Mouse (Mus musculus): ENCODE results near the gene Wnk1. TPM values are rescaled to one million over a fixed set of nuclear protein-coding genes. Genes with fewer than 3 reads are reported as not detected.

The Wnk1 gene
- polyA plus RNA-seq, 1 experiment from 2014 or later, result 112 TPM

DNA sequence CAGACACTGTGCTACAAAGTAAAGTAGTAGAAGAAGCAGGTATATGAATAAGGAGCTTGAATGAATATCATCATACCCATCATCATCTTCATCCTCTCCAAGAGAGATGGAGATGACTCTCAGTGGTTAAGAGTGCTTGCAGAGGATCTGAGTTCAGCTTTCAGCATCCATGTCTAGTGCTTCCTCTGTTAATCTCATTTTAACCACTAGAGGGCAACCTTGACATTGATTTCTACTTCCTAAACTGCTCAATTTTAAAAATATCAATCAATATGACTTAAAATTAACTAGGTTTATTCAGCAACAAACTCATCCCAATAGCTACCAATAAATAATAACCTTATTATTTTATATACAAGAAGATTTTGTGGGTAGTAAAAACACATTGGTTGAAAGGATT lies 36.8 kb downstream of the Wnk1 start:
- Histone ChIP-seq H3K9ac (ENCODE audit: low read depth, low read length) (no peak overlapping the region), H3K36me3 (ENCODE audit: control insufficient read depth, insufficient read depth, low read length) (no peaks in the 10 kb centered on the region; the same call in 1 of the 2 replicates), H3K4me2 (no peak overlapping the region), H3K9me3 (replicated peaks; ENCODE audit: control insufficient read depth, low read length) (no peaks in the 10 kb centered on the region), H3K4me3 (ENCODE audit: low read depth, low read length) (no peak overlapping the region), H3K27me3 (ENCODE audit: control insufficient read depth, insufficient read depth, low read length) (no peaks in the 10 kb centered on the region), H3K27ac (ENCODE audit: low read depth, low read length) (no peak overlapping the region), H3K4me1 (ENCODE audit: control insufficient read depth, insufficient read depth, low read length) (no peaks in the 10 kb centered on the region)
- no peak for ATAC-seq (replicated peaks; ENCODE audit: insufficient number of reproducible peaks, low FRiP score, low TSS enrichment)

DNA sequence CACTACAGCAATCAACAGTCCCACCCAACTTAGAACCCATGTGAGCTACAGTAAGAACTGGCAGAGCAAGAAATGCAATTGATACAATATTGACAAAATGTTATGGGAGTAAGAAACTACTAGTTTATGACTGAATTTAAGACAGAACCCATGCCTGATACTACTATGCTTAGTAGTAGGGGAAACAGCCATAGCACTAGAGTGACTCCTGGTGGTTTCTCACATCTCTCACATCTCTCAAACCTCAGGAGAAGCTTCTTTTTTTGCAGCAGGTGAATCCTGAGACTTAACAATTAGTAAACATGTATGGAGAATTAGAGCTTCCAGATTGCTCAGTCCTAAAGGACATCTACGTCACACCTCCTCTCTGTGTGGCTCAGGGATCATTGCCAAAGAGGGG lies 42.0 kb downstream of the Wnk1 start:
- WGBS (ENCODE audit: insufficient replicate concordance), result 89% methylated on average over 1 of the region's 1 CpGs
- Histone ChIP-seq H3K9me3 (replicated peaks; ENCODE audit: control insufficient read depth, low read length) (no peaks in the 10 kb centered on the region), H3K27me3 (ENCODE audit: control insufficient read depth, insufficient read depth, low read length) (no peaks in the 10 kb centered on the region), H3K4me1 (ENCODE audit: control insufficient read depth, insufficient read depth, low read length) (no peaks in the 10 kb centered on the region), H3K9ac (ENCODE audit: low read depth, low read length) (no peak overlapping the region), H3K36me3 (ENCODE audit: control insufficient read depth, insufficient read depth, low read length) (no peaks in the 10 kb centered on the region; the same call in 1 of the 2 replicates), H3K4me3 (ENCODE audit: low read depth, low read length) (no peak overlapping the region), H3K4me2 (no peak overlapping the region), H3K27ac (ENCODE audit: low read depth, low read length) (no peak overlapping the region)
- no peak for ATAC-seq (replicated peaks; ENCODE audit: insufficient number of reproducible peaks, low FRiP score, low TSS enrichment)

DNA sequence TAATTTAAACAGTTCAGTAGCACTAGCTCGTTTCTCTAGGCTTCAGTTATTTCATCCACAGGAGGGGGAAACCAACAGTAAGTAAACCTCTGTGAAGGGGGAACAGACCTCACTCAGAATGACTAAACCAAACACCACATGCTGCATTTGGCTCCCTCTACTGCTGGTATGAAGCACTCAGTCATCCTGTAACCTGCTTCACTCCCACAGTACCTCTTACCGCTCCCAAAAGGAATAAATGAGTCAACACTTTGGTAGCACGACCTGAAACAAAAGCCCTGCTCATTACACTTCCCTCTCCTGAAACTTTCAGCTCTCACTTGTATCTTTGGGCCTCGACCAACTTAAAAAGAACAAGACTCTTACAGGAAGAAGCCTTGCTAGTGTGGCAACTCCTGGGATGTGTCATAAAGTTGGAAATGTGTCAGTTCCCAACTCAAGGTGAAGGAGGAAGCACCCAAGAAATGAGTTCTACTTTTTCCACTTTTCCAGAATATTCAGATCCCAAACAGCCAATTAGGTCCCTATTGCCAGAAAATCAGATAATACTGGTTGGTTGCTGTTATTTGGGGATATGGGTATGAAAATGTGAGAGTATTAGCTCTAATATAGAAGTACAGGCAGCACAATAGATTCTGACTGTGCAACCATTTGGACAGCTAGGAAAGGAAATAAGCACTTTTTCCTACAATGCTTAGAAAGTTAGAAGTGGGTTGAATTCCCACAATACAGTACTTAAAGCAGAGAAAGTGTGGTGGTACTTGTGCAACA lies 114.1 kb downstream of the Wnk1 start:
- 48% methylated on average over 4 of the region's 4 CpGs for WGBS (ENCODE audit: insufficient replicate concordance)
- H3K9me3 ChIP-seq (replicated peaks; ENCODE audit: control insufficient read depth, low read length), result no peaks in the 10 kb centered on the region
- no peak overlapping the region for H3K27ac ChIP-seq (ENCODE audit: low read depth, low read length)
- no peaks in the 10 kb centered on the region for H3K4me1 ChIP-seq (ENCODE audit: control insufficient read depth, insufficient read depth, low read length)
- no peak overlapping the region for H3K4me3 ChIP-seq (ENCODE audit: low read depth, low read length)
- no peak overlapping the region for H3K4me2 ChIP-seq
- H3K36me3 ChIP-seq (ENCODE audit: control insufficient read depth, insufficient read depth, low read length), result peaks cover 40% of the 10 kb centered on the region
- no peaks in the 10 kb centered on the region for H3K27me3 ChIP-seq (ENCODE audit: control insufficient read depth, insufficient read depth, low read length)
- no peak overlapping the region for H3K9ac ChIP-seq (ENCODE audit: low read depth, low read length)
- ATAC-seq (replicated peaks; ENCODE audit: insufficient number of reproducible peaks, low FRiP score, low TSS enrichment), result no peak

DNA sequence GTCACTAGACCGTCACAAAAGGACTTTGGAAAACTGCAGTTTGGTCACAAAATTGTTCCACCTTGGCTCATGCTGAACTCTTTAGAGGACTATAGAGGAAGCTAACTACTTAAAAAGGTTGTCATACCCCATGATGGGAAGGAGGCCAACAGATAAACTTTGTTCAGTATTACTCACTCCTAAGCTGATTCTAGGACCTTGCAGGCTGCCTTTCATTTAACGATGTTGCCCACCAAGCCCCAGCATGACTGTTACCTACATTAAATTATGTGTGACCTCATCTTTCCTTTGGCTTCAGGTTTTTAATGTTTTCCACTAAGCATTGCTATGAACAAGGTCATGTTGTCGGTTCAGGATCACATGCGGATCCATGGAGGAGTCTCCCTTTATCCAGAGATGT lies 115.9 kb downstream of the Wnk1 start:
- Histone ChIP-seq H3K27me3 (ENCODE audit: control insufficient read depth, insufficient read depth, low read length) (no peaks in the 10 kb centered on the region), H3K4me1 (ENCODE audit: control insufficient read depth, insufficient read depth, low read length) (no peaks in the 10 kb centered on the region), H3K4me2 (no peak overlapping the region), H3K27ac (ENCODE audit: low read depth, low read length) (no peak overlapping the region), H3K9ac (ENCODE audit: low read depth, low read length) (no peak overlapping the region), H3K9me3 (replicated peaks; ENCODE audit: control insufficient read depth, low read length) (no peaks in the 10 kb centered on the region), H3K36me3 (ENCODE audit: control insufficient read depth, insufficient read depth, low read length) (peaks cover 38% of the 10 kb centered on the region), H3K4me3 (ENCODE audit: low read depth, low read length) (no peak overlapping the region)
- WGBS (ENCODE audit: insufficient replicate concordance), result 93% methylated on average over 4 of the region's 4 CpGs
- no peak for ATAC-seq (replicated peaks; ENCODE audit: insufficient number of reproducible peaks, low FRiP score, low TSS enrichment)

DNA sequence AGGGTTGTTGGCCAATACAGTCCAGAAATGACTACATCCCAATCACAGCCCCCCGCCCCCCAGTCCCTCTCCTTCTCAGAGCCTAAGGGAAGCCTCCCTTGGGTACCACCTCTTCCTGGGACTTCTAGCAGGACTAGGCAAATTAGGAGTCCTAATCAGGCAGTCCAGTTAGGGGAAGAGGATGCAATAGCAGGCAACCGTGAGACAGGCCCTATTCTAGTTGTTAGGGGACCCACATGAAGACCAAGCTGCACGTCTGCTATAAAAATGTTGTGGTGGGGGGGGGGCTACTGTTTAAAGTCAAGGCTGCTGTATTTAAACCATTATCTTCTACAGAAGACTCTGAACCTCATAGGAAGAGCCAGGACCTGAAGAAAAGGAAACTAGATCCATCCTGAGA lies 116.3 kb downstream of the Wnk1 start:
- Histone ChIP-seq H3K4me1 (ENCODE audit: control insufficient read depth, insufficient read depth, low read length) (no peaks in the 10 kb centered on the region), H3K4me3 (ENCODE audit: low read depth, low read length) (no peak overlapping the region), H3K36me3 (ENCODE audit: control insufficient read depth, insufficient read depth, low read length) (peaks cover 34% of the 10 kb centered on the region), H3K4me2 (no peak overlapping the region), H3K9me3 (replicated peaks; ENCODE audit: control insufficient read depth, low read length) (no peaks in the 10 kb centered on the region), H3K27ac (ENCODE audit: low read depth, low read length) (no peak overlapping the region), H3K27me3 (ENCODE audit: control insufficient read depth, insufficient read depth, low read length) (no peaks in the 10 kb centered on the region), H3K9ac (ENCODE audit: low read depth, low read length) (no peak overlapping the region)
- ATAC-seq (replicated peaks; ENCODE audit: insufficient number of reproducible peaks, low FRiP score, low TSS enrichment), result no peak
- 87% methylated on average over 3 of the region's 3 CpGs for WGBS (ENCODE audit: insufficient replicate concordance)

DNA sequence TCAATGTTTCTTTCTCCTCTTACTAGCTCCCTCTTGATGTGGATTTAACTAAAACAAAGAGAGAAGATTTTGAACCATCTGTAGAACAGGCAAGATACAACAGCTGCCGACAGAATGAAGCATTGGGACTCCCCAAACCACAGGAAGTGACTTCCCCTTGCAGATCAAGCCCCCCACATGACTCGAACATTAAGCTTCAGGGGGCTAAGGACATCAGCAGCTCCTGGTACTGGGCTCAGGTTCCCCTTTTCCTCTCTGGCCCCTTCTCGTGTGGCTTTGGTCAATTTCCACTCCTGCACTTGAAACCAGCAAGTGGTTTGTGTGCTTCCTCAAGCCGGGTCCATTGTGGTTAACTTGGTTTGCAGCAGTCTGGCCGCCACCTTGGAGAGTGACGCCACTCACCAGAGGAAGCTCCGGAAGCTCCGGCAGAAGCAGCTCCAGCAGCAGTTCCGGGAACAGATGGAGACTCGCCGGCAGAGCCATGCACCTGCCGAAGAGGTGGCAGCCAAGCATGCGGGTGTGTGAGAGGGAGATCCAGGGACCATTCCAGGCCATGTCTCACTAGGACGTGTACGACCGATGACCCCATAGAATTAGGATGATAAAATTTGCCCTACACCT lies 119.8 kb downstream of the Wnk1 start:
- no peaks in the 10 kb centered on the region for H3K9me3 ChIP-seq (replicated peaks; ENCODE audit: control insufficient read depth, low read length)
- H3K4me1 ChIP-seq (ENCODE audit: control insufficient read depth, insufficient read depth, low read length), result no peaks in the 10 kb centered on the region
- peaks cover 24% of the 10 kb centered on the region for H3K36me3 ChIP-seq (ENCODE audit: control insufficient read depth, insufficient read depth, low read length)
- no peak overlapping the region for H3K27ac ChIP-seq (ENCODE audit: low read depth, low read length)
- no peaks in the 10 kb centered on the region for H3K27me3 ChIP-seq (ENCODE audit: control insufficient read depth, insufficient read depth, low read length)
- ATAC-seq (replicated peaks; ENCODE audit: insufficient number of reproducible peaks, low FRiP score, low TSS enrichment), result no peak
- no peak overlapping the region for H3K4me2 ChIP-seq
- no peak overlapping the region for H3K4me3 ChIP-seq (ENCODE audit: low read depth, low read length)
- WGBS (ENCODE audit: insufficient replicate concordance), result 85% methylated on average over 16 of the region's 16 CpGs
- H3K9ac ChIP-seq (ENCODE audit: low read depth, low read length), result no peak overlapping the region

DNA sequence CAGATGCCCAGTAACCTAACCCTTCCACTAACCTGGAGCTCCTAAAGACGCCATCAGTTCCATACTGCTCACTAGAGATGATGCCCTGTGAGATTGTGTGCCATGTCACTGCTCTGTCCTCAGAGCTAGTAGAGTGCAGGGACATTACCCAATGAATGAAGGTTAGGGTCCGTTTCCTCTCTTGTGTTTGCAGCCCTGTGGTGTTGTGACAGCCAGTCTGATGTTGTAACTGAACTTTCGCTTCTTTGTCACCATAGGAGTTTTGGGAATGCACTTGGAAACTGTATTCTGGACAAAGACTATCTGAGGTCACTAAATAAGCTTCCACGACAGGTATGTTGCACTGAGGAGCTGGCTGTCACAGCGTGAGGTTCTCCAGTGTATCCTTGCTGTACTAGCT lies 122.8 kb downstream of the Wnk1 start:
- 89% methylated on average over 5 of the region's 5 CpGs for WGBS (ENCODE audit: insufficient replicate concordance)
- H3K4me3 ChIP-seq (ENCODE audit: low read depth, low read length), result no peak overlapping the region

DNA sequence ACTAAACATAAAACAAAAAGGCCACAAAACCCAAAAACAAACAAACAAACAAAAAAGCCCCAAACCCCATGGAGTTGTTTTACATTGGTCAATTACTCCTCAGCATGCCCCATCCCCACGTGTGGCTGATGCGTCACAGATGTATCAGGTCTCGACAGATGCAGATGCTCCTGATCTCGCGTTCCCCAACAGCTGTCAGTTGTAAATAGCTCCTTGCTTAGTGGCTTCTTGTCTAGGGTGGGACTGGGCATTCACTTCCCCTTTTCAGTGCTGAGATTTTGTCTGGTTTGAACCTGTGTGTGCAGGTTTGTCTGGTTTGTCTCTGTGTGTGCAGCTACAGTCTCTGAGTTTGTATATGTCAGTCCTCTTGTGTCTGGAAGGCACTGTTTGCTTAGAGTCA lies 126.4 kb downstream of the Wnk1 start:
- Histone ChIP-seq H3K36me3 (ENCODE audit: control insufficient read depth, insufficient read depth, low read length) (peaks cover 13% of the 10 kb centered on the region), H3K9ac (ENCODE audit: low read depth, low read length) (no peak overlapping the region), H3K27ac (ENCODE audit: low read depth, low read length) (no peak overlapping the region), H3K4me1 (ENCODE audit: control insufficient read depth, insufficient read depth, low read length) (no peaks in the 10 kb centered on the region), H3K4me2 (no peak overlapping the region), H3K9me3 (replicated peaks; ENCODE audit: control insufficient read depth, low read length) (no peaks in the 10 kb centered on the region), H3K27me3 (ENCODE audit: control insufficient read depth, insufficient read depth, low read length) (no peaks in the 10 kb centered on the region), H3K4me3 (ENCODE audit: low read depth, low read length) (no peak overlapping the region)
- ATAC-seq (replicated peaks; ENCODE audit: insufficient number of reproducible peaks, low FRiP score, low TSS enrichment), result no peak
- WGBS (ENCODE audit: insufficient replicate concordance), result 65% methylated on average over 5 of the region's 5 CpGs

More for the DNA sequence above, 122.8 kb downstream of the Wnk1 start:
- H3K36me3 ChIP-seq (ENCODE audit: control insufficient read depth, insufficient read depth, low read length), result peaks cover 24% of the 10 kb centered on the region
- no peaks in the 10 kb centered on the region for H3K27me3 ChIP-seq (ENCODE audit: control insufficient read depth, insufficient read depth, low read length)
- H3K4me2 ChIP-seq, result no peak overlapping the region
- H3K9me3 ChIP-seq (replicated peaks; ENCODE audit: control insufficient read depth, low read length), result no peaks in the 10 kb centered on the region
- H3K27ac ChIP-seq (ENCODE audit: low read depth, low read length), result no peak overlapping the region
- no peaks in the 10 kb centered on the region for H3K4me1 ChIP-seq (ENCODE audit: control insufficient read depth, insufficient read depth, low read length)
- ATAC-seq (replicated peaks; ENCODE audit: insufficient number of reproducible peaks, low FRiP score, low TSS enrichment), result no peak
- no peak overlapping the region for H3K9ac ChIP-seq (ENCODE audit: low read depth, low read length)

DNA sequence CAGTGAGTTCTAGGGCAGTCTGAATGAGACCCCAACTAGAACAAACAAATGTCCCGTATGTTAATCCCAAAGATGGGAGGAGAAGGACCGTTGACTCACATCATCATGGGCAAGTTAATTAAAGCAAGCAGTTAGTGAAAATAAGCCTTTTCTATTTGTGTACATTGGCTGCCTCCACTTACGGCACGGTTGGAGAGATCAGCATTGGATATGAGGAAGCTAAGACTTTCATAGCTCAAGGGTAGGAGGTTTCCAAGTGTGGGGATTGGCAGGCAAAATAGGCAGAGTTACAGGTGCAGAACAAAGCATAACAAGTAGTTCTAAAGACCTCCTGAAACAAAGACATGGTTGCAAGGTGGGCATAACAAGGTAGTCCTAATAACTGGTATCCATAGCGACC lies 133.0 kb downstream of the Wnk1 start:
- H3K36me3 ChIP-seq (ENCODE audit: control insufficient read depth, insufficient read depth, low read length), result no peaks in the 10 kb centered on the region
- no peaks in the 10 kb centered on the region for H3K27me3 ChIP-seq (ENCODE audit: control insufficient read depth, insufficient read depth, low read length)
- no peaks in the 10 kb centered on the region for H3K9me3 ChIP-seq (replicated peaks; ENCODE audit: control insufficient read depth, low read length)
- WGBS (ENCODE audit: insufficient replicate concordance), result 89% methylated on average over 5 of the region's 5 CpGs
- no peak overlapping the region for H3K27ac ChIP-seq (ENCODE audit: low read depth, low read length)
- ATAC-seq (replicated peaks; ENCODE audit: insufficient number of reproducible peaks, low FRiP score, low TSS enrichment), result no peak
- no peak overlapping the region for H3K4me3 ChIP-seq (ENCODE audit: low read depth, low read length)
- no peak overlapping the region for H3K9ac ChIP-seq (ENCODE audit: low read depth, low read length)
- no peak overlapping the region for H3K4me2 ChIP-seq
- 0 out of 2 replicates have a peak, but pooled peaks cover 2% of the 10 kb centered on the region for H3K4me1 ChIP-seq (ENCODE audit: control insufficient read depth, insufficient read depth, low read length)
